Mouse (Mus musculus) central nervous system, embryonic 14 days (tissue): Measurements from ENCODE around the gene Hoxd3. TPM values are rescaled to one million over a fixed set of nuclear protein-coding genes. Genes with fewer than 3 reads are reported as not detected.

Source experiments
- polyA plus RNA-seq: library from polyadenylated mRNA; depleted of rRNA; stranded (reverse); fragments of >200 nt; gene quantifications from 2 replicates; pipeline ENCODE4 v1.2.3, GENCODE M21; 2012; rRNA removed

Hoxd3 gene
- polyA plus RNA-seq = 20.4 and 36.2 TPM in 2 replicates

DNA sequence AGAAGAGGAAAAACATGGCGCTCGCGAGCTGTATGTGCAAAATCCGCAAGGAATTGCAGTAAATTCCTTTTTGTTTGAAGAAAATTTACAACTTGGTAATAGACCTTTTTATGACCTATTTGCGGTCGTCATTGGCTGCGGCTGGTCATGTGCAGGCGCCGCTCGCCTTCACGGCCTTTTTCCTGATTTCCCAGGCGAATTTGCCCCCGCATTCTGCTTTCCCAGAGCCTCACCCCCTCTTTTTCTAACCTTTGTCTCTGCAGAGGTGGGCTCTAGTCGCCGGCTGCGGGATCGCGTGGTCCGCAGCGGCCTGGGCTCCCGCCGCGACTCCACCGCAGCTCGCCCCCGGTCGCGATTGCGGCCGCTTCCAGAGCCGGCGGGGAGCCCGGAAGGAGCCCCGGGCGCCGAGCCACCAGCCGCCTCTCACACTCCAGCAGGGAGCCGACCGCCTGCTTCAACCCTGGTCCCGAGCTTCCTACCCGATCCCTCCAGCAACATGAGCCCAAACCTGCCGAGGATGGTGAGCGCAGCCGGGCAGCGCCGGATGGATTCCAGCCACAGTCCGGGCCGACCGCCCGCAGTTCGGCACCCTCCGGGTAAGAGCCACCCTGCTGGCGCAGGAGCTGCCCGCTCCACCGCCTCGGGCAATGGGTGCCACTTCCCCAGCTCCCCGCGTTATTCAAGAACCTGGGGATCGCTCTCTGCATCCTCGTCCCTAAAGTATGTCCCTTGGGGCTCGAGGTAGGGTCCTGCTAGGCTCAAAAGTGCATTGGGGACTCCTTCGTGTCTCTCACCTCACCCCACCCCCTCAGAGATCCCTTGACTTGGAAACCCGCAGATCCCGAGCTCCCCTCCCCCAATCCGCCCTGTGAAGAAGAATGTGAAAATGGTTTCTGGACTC, at the start of gene Hoxd3, which contains the start of gene Hoxd4:
Gene Hoxd3, plus strand, starts transcription at position 207 of the 901 bp plus-strand sequence.
Gene Hoxd4, plus strand, starts transcription at position 209 of the 901 bp plus-strand sequence.

DNA sequence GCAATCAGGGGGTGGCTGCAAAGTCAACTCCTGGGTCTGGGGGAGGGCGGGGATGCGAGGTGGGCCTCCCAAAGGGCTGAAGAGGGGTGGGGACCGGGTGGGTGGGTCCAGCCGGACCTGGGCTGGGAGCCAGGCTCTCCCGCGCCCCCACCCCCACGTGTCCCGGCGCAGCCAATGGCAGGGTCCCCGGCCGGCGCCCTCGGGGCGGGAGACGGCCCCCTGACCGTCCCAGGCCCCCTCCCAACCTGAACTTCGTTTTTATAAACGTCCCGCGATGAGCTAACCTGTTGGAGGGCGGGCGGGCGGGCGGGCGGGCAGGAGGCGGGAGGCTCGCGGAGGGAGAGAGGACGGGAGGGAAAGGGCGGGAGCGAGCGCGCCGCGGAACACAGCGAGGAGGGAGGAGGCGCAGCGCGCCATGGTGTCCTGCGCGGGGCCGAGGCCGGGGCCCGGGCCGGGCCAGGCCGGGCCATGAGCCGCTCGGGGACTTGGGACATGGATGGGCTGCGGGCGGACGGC, 43.8 kb upstream of the Hoxd3 start, which contains the start of gene Hoxd13:
Gene Hoxd13, plus strand, starts transcription at position 469 of the 516 bp plus-strand sequence.

DNA sequence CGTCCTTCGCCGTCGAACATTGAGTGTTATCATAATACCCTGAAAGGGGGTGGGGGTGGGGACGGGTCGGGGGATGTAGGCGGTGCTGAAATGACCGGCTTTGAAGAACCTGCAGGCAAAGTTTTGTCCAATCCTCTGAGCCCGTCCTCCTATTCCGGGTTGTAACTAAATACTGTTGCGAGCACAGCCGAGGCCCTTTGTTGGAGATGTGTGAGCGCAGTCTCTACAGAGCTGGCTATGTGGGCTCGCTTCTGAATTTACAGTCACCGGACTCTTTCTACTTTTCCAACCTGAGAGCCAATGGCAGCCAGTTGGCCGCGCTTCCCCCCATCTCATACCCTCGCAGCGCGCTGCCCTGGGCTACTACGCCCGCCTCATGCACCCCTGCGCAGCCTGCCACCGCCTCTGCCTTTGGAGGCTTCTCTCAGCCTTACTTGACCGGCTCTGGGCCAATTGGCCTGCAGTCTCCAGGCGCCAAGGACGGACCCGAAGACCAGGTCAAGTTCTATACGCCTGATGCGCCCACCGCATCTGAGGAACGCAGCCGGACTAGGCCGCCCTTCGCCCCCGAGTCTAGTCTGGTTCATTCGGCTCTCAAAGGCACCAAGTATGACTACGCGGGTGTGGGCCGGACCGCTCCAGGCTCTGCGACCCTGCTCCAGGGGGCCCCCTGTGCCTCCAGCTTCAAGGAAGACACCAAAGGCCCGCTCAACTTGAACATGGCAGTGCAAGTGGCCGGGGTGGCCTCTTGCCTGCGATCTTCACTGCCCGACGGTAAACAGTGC, 36.7 kb upstream of the Hoxd3 start, which contains the start of gene Hoxd12:
Gene Hoxd12, plus strand, starts transcription at position 133 of the 785 bp plus-strand sequence.

DNA sequence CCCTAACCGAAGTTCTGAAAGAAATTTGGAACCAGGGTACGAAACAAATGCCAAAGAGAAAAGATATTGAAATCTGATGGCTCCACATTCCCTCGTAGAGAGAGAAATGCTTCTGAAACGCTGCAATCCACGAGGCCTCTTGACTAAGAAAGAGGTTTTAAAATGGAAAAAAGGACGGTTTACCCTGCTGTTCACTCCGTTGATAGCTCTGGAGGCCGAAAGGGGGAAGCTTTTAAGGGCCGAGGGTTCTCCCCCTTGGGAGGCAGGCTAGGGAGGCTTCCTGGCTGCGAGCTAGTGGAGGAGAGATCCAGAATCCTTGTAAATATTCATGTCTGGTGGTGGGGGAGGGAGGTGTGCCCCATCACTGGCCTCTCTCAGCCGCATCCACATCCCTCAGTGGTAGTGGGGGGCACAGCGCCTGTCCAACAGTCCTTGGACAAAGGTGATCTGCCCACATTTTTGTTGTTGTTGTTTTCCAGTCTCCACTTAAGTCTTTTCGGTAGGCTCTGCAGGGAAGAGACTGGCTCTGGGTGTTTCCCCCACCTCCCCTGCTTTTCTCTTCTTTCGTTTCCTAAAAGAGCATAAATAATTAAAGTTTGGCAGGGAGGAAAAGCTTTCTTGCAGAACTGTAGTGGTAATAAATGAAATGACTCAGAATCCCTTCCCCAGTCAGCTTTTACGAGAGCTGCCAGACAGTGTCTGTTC, 32.7 kb upstream of the Hoxd3 start, which contains the start of gene Hoxd11:
Gene Hoxd11, plus strand, starts transcription at position 667 of the 705 bp plus-strand sequence.

DNA sequence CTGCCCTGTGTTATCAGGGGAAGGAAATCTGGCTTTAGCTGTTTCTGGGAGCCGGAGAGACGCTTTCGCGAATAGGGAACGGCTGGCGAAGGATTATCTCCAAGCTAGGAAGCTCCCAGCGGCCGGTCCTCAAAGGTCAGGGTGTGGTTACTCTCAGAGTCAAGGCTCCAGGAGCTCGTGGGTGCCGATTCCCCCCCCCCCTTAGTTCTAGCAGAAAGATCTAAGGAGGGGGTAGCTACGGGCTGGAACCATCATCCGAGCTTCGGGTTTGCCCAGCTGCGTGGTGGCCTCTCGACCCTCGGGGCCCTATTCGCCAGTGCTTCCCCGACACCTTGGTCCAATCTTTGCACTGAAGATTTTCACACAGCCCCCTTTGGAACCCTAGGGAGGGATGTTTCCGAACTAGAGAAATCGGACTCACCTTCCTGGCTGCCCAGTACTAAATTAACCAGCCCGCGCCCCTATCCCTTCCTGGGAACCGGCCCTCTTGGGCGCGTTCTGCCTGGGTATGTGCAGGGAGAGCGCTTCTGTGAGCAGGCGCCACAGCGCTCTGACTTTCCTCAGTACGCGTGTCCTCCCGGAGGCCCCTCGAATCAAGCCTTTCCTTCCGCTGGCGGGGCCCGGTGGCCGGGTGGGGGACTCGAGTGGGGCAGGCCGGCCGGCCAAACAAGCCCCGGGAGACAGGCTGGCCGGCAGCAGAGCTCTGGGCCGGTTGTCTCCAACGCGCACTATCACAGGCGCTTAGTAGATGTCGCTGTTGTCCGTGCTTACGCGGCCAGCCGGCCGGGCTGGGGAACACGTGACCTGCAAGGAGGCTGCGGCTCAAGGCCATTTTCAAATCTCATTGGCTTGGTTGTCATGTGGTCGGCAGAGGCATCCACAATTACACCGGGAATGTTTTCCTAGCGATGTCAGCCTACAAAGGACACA, 20.4 kb upstream of the Hoxd3 start, which contains the start of gene Hoxd10:
Gene Hoxd10, plus strand, starts transcription at position 903 of the 930 bp plus-strand sequence.

DNA sequence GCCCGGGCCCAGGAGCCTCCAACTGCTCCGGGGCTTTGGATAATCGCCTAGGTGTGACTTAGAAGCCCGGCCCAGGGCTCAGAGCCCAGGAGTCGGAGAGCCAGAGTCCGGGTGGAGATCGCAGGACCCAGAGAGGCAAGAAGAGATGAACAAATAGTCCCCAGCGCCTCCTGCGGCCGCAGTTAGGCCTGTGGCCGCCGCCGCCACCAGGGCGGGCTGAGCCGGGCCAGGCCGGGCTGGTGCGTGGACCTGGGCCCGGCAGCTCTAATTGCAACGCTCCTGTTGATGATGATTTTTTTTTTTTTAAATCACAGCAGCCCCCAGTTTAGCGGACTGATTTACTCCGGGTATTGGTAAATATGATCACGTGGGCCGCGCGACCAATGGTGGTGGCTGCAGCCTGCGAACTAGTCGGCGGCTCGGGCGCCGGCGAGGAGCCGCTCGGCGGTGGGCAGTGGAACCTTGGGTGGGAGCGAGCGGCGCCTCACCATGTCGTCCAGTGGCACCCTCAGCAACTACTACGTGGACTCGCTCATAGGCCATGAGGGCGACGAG, 14.1 kb upstream of the Hoxd3 start, which contains the start of gene Hoxd9:
Gene Hoxd9, plus strand, starts transcription at position 161 of the 555 bp plus-strand sequence.

DNA sequence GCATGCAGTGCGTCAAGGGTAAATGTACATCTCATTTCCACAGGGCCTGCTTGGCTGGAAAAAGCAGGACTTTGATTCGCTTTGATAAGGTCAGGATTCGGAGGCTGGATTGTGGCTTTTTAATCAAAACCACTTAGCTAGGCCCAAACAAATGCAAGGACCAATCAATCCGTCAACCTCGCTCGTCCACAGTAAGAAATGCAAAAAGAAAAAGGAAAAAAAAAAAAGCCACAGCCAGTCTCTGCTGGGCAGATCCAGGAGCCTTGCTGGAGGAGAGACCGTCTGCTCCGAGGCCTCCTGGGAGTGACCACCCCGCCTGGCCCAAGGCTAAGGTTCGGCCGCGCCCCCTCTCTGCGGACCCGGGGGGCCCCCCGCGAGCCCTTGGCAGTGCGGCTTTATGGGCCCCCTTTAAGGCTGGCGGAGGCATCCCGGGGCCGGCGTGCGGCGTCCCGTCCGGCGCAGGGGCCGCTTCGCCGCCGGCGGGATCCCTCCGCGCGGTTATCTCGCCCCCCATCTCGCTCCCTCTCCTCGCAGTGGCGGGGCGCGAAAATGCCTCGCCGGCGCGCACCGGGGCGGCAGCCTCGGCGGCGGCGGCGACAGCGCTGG, 7.2 kb upstream of the Hoxd3 start, which contains the start of gene Hoxd8:
Gene Hoxd8, plus strand, starts transcription at position 223 of the 606 bp plus-strand sequence.

DNA sequence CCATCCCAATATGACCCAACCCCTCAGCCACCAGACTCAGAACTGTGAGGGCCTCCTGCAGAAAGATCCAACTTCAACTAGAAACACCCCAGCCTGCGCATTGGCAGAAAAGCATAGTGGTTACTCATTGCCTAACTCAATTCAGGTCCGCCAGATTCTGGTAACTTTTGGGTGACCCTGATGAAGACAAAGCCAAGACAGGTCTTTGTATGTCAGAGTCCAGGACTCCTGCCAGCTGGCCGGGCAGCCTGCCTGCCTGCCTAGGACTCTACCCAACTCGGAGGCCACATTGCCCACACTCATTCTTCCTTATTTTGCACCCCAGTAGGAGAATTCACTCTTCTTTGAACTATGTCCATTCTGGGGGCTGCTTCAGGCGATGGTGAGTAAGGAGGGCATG, 14.8 kb downstream of the Hoxd3 start, which contains the start of gene Gm28230:
Gene Gm28230, plus strand, starts transcription at position 178 of the 400 bp plus-strand sequence.

DNA sequence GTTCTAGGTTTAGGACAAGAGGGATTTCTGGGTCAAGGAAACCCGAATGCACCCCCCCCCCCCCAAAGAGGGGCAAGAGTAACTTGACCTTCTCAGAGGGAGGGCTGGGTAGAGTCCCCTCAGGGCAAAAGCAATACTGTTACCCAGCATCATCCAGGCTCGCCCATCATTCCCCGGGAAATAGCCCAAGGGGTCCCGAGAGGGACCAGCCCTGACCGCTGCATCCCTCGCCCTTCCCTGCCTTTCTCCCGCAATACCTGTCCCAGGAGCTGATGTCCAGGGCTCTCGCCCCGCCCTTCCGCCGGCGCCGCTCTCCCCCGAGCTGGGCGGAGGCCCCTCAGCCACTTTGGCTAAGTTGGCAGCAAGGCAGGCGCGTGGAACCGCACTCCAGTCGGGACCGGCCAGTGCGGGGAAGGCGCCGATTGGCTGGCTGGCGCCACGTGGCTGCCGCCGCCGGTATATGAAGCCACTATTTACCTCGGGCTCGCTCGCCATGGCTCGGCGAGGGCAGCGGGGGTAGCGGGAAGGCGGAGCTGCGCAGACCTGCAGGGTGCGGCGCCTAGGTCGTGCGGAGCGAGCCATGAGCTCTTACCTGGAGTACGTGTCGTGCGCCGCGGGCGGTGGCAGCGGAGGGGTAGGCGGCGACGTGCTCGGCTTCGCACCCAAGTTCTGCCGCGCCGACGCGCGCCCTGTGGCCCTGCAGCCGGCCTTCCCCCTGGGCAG, 51.0 kb downstream of the Hoxd3 start, which contains the start of gene Hoxd1:
Gene Hoxd1, plus strand, starts transcription at position 459 of the 723 bp plus-strand sequence.

Other genes starting within 250 kb of the Hoxd3 start
- 28.4 and 28.5 TPM in 2 replicates for gene Lnpk, start 132.5 kb upstream of the Hoxd3 start, polyA plus RNA-seq
- gene Evx2, start 52.4 kb upstream of the Hoxd3 start, polyA plus RNA-seq = 1.7 and 3.1 TPM in 2 replicates
- 0.05 and 0.16 TPM in 2 replicates for gene Hoxd13, start 43.6 kb upstream of the Hoxd3 start, polyA plus RNA-seq
- not detected in 2 replicates for gene Hoxd12, start 36.9 kb upstream of the Hoxd3 start, polyA plus RNA-seq
- not detected in 2 replicates for gene Hoxd11, start 32.4 kb upstream of the Hoxd3 start, polyA plus RNA-seq
- not detected in 2 replicates for gene Hoxd10, start 20.0 kb upstream of the Hoxd3 start, polyA plus RNA-seq
- 0.14 and 0.51 TPM in 2 replicates for gene Hoxd9, start 14.2 kb upstream of the Hoxd3 start, polyA plus RNA-seq
- 1.2 and 1.9 TPM in 2 replicates for gene Hoxd8, start 7.3 kb upstream of the Hoxd3 start, polyA plus RNA-seq
- 5.3 and 6.0 TPM in 2 replicates for gene Hoxd4, start within 50 bp of the Hoxd3 start, polyA plus RNA-seq
- gene Gm28230, start 14.8 kb downstream of the Hoxd3 start, polyA plus RNA-seq = 1.6 and 3.1 TPM in 2 replicates
- 0.45 and 2.4 TPM in 2 replicates for gene Hoxd1, start 51.1 kb downstream of the Hoxd3 start, polyA plus RNA-seq
- 99.8 and 109 TPM in 2 replicates for gene Mtx2, start 113.9 kb downstream of the Hoxd3 start, polyA plus RNA-seq